Comparison of ENCODE assay signal across 10 mouse cellular contexts in the genomic region with DNA sequence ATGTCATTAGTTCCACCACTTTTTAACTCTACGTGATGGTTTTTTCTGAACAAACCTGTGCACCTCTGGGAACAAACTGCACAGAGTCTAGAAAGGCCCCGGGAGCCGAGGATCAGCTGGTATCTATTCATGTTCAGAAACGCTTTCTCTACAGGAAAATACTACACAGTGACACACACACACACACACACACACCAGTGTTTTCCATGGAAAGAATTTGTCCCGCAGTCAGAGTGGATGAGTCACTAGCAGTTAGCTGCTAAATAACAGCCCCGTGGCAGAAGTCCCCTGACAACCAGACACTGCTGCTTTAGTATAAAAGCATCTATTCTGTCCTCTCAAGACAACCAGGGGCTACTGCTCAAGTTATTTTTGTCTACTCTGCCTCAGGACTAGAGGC.
DNase-seq lines count a peak whose midpoint lies in the region; ATAC-seq lines count a peak whose summit lies in the region.
"Had no signal": no experiment of that assay in that cellular context is flagged by ENCODE, and none has a peak within 500 bp of the region (broad histone marks: within the 10 kb centered on the region; RNA-seq: fewer than 3 reads in every experiment).

No protein-coding gene starts in this region.

- no peak for ATAC-seq in hindbrain, embryonic 12.5 days (ENCODE audit: low FRiP score)

- WGBS in hindbrain, embryonic 12.5 days = 31% methylated on average over 6 of the region's 6 CpGs

- peaks cover 15% of the 10 kb centered on the region for H3K27me3 ChIP-seq in hindbrain, embryonic 12.5 days

- H3K9ac ChIP-seq in hindbrain, embryonic 12.5 days = no peak overlapping the region
- H3K9ac ChIP-seq: liver, embryonic 14.5 days had no signal

- 0 out of 2 replicates have a peak overlapping the region, but pooled peaks have one; percentile 9 for H3K4me2 ChIP-seq in hindbrain, embryonic 12.5 days (replicated peaks)

- intact Hi-C loops in left cerebral cortex, postnatal 14 days (cut with DNase I) = loop anchor here (5.0 kb wide), 1 partner anchor 38 kb away; no protein-coding TSS in a partner anchor
- intact Hi-C loops in left cerebral cortex, postnatal 4 days (cut with DNase I) = loop anchor here (10.0 kb wide), 1 partner anchor 115 kb away; a partner anchor contains a TSS

- peak; percentile 30 for DNase-seq in adrenal gland, postnatal 14 days
- no peak for DNase-seq in adrenal gland, adult 18-20 months (ENCODE audit: low spot score in 2 of 2)
- peak; percentile 32 to 70 for DNase-seq in left cerebral cortex, postnatal 14 days (ENCODE audit: low spot score in 2 of 2)
- no peak for DNase-seq in left cerebral cortex, postnatal 4 days
- DNase-seq in Muller cell, postnatal 12 days (ENCODE audit: inconsistent ontology term) = peak; percentile 94
- DNase-seq in T-cell, adult 2 months (ENCODE audit: low spot score) = no peak
- no peak for DNase-seq in yolk sac, embryonic 10.5 days (ENCODE audit: low spot score)
- DNase-seq: kidney, adult 9 months had no signal

- H3K4me1 ChIP-seq in hindbrain, embryonic 12.5 days = peaks cover 42% of the 10 kb centered on the region

- no peaks in the 10 kb centered on the region for H3K36me3 ChIP-seq in hindbrain, embryonic 12.5 days

- H3K4me3 ChIP-seq in hindbrain, embryonic 12.5 days = no peak overlapping the region

- no peaks in the 10 kb centered on the region for H3K9me3 ChIP-seq in hindbrain, embryonic 12.5 days (replicated peaks)

- 0 out of 2 replicates have a peak overlapping the region, but pooled peaks have one; percentile 46 for H3K27ac ChIP-seq in hindbrain, embryonic 12.5 days
- H3K27ac ChIP-seq: liver, embryonic 14.5 days had no signal

Comparison
In these comparisons a context has a peak if more than half of its experiments do, and no peak if none do; other contexts are left out.
1. DNase-seq: peak in adrenal gland, postnatal 14 days (single experiment), left cerebral cortex, postnatal 14 days (2 of 2) and Muller cell, postnatal 12 days (single experiment); none in adrenal gland, adult 18-20 months (0 of 2), left cerebral cortex, postnatal 4 days (single experiment), T-cell, adult 2 months (single experiment) and yolk sac, embryonic 10.5 days (single experiment).